Mouse (Mus musculus) testis, postnatal 10 days (tissue): ENCODE measurements around the gene Opn4.

Experiments
- DNase-seq: peaks from one replicate; pipeline ENCODE4 v3.0.0; 2021; ENCODE audit warnings: low spot score

Opn4 gene

GRCm38 (mm10) chr14:34599941-34600340 lies at the start of gene Opn4:
Gene Opn4, minus strand, starts transcription at chr14:34600142.
- no peak for DNase-seq

- no peak for DNase-seq
Observed at GRCm38 (mm10) chr14:34647870-34648475, 48.0 kb upstream of the Opn4 start.

GRCm38 (mm10) chr14:34644140-34644539 lies 44.2 kb upstream of the Opn4 start:
- no peak for DNase-seq

GRCm38 (mm10) chr14:34635721-34636120 lies 35.8 kb upstream of the Opn4 start:
- DNase-seq, result no peak

DNA sequence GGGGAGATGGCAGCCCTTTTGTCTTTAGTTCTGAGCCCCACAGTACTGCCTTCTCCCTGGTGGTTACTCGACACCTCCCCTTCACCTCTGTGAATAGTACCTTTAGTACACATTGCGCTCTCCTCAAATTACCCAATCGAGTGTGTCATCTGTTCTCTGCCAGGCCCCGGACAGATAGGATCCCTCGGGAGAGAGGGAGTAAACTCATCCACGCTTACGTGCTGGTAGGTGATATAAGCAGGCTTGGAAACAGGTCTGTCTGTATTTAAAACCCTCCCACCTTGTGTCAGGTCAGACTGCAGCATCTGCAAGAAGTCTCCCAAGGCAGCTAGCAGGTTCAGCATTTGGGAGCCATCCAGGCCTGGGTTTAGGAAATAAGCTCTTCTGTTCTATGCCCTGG lies 35.2 kb upstream of the Opn4 start:
- no peak for DNase-seq

GRCm38 (mm10) chr14:34632722-34633448 lies 32.9 kb upstream of the Opn4 start:
- DNase-seq, result no peak

DNA sequence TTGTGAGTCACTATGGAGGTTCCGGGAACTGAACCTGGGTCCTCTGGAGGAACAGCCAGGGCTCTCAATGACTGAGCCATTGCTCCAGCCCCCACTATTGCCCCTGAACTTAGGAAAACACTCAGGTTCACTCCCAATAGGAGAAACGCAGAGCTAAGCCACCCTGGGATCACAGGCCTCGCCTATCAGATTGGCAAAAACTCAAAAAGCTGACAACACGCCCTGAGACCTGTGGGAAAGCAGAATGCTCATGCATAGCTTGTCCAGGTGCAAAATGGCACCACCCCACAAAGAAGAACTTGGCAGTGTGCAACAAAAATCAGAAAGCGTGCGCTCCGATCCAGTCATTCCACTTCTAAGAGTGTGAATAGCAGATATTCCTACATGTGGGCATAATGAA lies 26.9 kb upstream of the Opn4 start:
- DNase-seq, result no peak

GRCm38 (mm10) chr14:34623531-34624210 lies 23.7 kb upstream of the Opn4 start:
- DNase-seq, result no peak

GRCm38 (mm10) chr14:34623074-34623473 lies 23.1 kb upstream of the Opn4 start:
- DNase-seq, result no peak

DNA sequence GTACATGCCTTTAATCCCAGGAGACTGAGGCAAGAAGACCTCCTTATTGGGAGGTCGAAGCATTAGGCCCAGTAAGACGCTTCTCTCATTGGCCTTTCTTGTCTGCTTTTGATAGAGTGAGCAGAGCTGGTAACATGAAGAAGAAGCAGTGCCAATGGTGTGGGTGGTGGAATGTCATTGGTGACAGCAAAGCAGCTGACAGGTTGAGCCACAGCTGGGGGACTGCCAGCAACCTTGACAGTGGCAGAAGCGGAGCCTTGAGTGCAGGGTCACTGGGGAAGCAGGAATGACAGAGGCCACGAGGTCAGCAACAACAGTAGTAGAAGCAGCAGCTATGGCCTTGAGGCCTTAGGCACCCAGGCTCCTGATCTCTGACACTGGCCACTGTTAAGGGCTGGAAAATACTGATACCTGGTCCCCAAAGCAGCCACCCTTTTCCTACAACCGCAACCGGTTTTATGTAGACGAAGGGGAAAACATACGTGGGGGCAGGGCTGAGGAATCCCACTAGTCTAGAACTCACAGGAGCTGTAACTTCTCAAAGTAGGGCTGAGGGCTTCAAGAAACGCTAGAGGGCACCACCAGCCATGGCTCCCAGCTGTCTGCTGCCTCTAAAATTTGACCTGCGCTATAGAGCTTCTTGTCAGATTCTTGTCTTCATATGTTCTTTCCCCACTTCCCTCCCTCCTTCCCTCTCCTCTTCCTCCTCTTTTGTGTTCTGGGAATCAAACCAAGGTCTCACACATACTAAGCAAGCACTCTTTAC lies 20.9 kb upstream of the Opn4 start:
- peak; percentile 66 for DNase-seq

DNA sequence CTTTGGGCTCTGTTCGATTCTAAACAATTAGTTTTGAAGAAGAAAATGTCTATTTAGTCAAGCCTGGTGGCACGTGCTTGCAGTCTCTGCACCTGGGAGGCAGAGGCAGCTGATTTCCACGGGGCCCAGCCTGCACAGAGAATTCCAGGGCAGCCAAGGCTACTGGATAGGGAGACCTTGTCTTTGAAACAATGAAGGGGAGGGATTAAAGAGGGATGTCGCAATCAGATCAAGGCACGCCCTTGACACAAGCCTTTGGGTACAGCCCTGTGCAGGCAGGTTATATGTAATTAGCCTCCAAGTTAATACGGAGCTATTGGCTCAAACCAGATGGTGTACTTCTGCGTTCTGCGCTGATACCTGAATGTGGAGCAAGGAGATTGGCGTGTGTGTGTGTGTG lies 18.9 kb upstream of the Opn4 start:
- no peak for DNase-seq

DNA sequence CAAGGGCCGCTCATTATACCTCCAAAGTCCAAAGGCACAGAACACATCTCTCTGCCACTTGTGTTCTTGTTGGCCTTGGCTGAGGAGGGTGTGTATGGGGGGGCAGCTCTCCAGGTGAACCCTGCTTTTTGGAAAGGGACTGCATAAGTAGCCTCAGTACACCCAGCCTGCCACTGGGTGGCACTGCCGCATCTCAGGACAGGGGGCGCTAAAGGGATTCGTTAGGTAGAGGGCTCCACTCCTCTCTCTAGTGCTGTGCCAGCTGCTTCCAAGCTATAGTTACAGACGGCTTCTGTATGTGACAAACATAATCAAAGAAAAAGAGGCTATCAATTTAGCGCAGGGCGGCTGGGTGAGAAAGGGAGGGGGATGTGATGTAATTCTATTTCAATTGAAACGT lies 16.9 kb upstream of the Opn4 start:
- peak; percentile 91 for DNase-seq

DNA sequence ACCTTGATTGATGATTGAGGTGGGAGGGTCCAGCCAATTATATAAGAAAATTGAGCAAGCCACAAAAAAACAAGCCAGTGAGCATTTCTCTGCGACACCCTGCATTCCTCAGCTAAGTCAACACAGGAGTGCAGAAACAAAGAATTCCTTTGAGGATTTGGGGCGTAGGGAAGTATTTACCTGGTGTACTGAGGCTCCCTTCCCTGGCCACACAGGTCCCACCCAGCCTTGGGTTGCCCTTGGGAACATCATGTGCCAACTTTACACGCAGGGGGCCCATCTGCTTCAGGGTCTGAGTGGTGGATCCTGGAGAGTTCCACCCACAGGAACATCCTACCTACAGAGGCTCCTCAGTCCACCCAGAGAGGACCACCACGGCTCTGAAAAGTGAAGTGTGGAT lies 15.7 kb upstream of the Opn4 start:
- DNase-seq, result no peak

GRCm38 (mm10) chr14:34615082-34615481 lies 15.1 kb upstream of the Opn4 start:
- DNase-seq, result peak; percentile 57

DNA sequence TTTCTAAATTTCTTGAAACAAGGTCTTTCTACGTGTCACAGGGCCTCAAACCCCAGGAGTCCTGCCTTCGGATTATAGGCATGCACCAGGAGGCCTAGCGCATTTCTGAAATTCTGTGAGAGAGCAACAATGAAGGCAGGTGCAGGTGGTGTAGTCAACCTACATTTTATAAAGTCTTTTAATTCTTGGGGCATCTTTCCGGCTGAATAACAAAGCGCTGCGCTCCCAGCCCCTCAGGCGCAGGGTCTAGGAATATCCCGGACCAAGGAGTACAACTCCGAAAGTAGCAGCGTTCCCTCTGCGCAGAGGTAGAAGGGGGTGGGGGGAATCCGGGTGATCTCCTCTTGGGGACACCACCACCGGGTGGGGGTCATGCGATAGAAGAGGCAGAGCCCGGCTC lies 14.6 kb upstream of the Opn4 start:
- no peak for DNase-seq

DNA sequence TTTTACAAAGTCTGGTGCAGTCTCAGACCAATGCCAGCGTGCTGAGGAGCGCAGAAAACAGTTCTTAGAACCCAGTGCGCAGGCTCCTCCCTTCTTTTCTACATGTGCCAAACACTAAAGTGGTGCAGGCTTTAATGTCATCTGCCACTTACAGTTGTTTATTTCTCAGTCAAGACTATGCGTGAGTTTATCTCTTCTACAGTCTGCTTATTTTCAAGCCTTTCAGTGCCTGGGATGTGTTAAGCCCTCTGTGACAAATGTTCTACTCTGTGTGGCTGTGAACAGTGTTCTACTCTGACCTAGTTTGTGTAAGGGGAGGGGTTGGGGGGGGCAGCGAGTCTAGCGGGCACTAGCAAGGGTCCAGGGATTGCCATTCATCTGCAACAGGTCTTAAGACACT lies 13.6 kb upstream of the Opn4 start:
- no peak for DNase-seq

- no peak for DNase-seq
Observed at GRCm38 (mm10) chr14:34612222-34612621, 12.3 kb upstream of the Opn4 start.

DNA sequence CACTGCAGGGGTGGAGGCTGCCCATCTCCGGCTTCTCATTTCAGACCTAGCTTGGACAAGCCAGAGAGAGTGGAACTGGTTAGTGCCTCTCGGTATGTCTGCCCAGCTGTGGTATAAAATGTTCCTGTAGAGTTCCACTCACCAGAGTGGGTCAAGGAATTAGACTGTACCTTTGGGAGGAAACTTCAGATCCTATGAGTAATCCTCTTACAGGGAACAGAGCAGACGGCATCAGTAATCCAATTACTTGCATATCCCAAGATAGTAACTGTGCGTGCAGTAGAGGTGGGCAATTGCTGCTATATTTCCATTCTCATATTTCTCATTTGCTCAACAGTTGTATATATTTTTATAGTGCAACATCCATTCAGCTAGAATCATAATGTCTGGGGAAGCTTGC lies 11.6 kb upstream of the Opn4 start:
- no peak for DNase-seq

- no peak for DNase-seq
Observed at GRCm38 (mm10) chr14:34601910-34602309, 2.0 kb upstream of the Opn4 start.

GRCm38 (mm10) chr14:34595596-34596255 lies 4.2 kb downstream of the Opn4 start:
- DNase-seq, result no peak

DNA sequence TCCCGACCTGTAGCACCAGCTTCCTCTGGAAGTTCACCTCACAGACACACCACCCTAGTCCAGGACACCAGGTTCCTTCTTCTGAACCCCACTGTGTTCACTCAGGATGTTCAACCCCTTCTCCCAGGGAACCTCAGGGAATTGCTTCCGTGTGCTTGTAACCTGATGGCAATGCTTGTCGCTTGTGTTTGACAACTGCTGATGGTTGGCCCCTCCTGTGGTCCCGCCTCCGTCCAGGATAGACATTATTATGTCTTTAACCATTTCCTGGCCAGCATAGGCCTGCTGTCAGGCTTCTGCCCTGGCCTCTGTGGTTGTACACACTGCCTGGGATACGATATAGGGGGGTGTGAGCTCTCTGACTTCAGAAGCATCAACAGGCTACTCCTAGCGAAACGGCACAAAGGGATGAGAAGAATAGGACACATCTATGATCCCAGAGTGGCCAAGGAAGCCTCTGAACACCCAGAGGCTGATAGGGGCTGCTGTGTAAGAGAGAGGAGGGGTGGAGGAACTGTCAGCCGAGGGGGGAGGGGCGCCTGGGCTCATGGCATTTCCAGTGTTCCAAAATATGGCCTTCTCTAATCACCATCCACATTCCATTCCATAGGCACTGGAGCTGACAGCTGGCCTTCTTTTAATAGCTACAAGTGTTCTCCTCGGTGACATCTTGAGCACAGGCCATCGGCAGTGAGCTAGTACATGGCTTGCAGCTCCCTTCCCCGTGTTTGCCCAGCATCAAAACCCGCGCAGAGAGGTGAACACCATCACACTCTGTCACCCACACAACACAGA lies 8.0 kb downstream of the Opn4 start:
- no peak for DNase-seq
